Mouse (Mus musculus) forebrain, embryonic 16.5 days (tissue): Measurements from ENCODE around the gene Ssh2. TPM values are rescaled to one million over a fixed set of nuclear protein-coding genes. Genes with fewer than 3 reads are reported as not detected.

Experiments
- ATAC-seq: fragments of 200-750 bp; cut with Nextera tagmentation; 2 replicates; pipeline ENCODE4 v1.8.0; 2017; ENCODE audit warnings: mild to moderate bottlenecking, moderate library complexity
- H3K27ac ChIP-seq: fragments of 300-500 bp; sonication (generic); 2 replicates; pipeline ENCODE4 v1.5.1; 2014; ENCODE audit warnings: low read length, control low read depth
- H3K27me3 ChIP-seq: fragments of 300-500 bp; sonication (generic); replicated peaks from 2 replicates; pipeline ENCODE4 v1.6.1; 2014; ENCODE audit warnings: low read length; ENCODE audit not compliant: control insufficient read depth, insufficient read depth
- H3K36me3 ChIP-seq: fragments of 300-500 bp; sonication (generic); 2 replicates; pipeline ENCODE4 v1.6.1; 2014; ENCODE audit not compliant: control insufficient read depth, insufficient read depth
- H3K4me1 ChIP-seq: fragments of 300-500 bp; sonication (generic); replicated peaks from 2 replicates; pipeline ENCODE4 v1.6.1; 2014; ENCODE audit warnings: low read length; ENCODE audit not compliant: control insufficient read depth, insufficient read depth
- H3K4me2 ChIP-seq: fragments of 300-500 bp; sonication (generic); 2 replicates; pipeline ENCODE4 v1.6.1; 2014; ENCODE audit warnings: mild to moderate bottlenecking, low read length, control low read depth
- H3K4me3 ChIP-seq: fragments of 300-500 bp; sonication (generic); replicated peaks from 2 replicates; pipeline ENCODE4 v1.5.1; 2014; ENCODE audit warnings: mild to moderate bottlenecking, low read length, control low read depth
- H3K9ac ChIP-seq: fragments of 300-500 bp; sonication (generic); replicated peaks from 2 replicates; pipeline ENCODE4 v1.6.1; 2014; ENCODE audit warnings: low read depth, low read length, control low read depth
- H3K9me3 ChIP-seq: fragments of 300-500 bp; sonication (generic); 2 replicates; pipeline ENCODE4 v1.6.1; 2016; ENCODE audit warnings: low read length; ENCODE audit not compliant: control insufficient read depth
- WGBS: fragments of 180-500 bp; shearing (Covaris S2); extraction: QIAGEN DNeasy Blood & Tissue Kit; methylation state at CpG from one replicate; pipeline ENCODE4 v1.1.7; 2014; 5-methylcytosine and 5-hydroxymethylcytosine counted together
- polyA plus RNA-seq: library from polyadenylated mRNA; unstranded; fragments of >200 nt; fragmentation: Nextera tagmentation; extraction: Ambion mirVana; gene quantifications from 2 replicates; pipeline ENCODE4 v1.2.1, GENCODE M21; 2015

Gene Ssh2
- polyA plus RNA-seq, 1 experiment from 2014 or later = 22.1 TPM

DNA sequence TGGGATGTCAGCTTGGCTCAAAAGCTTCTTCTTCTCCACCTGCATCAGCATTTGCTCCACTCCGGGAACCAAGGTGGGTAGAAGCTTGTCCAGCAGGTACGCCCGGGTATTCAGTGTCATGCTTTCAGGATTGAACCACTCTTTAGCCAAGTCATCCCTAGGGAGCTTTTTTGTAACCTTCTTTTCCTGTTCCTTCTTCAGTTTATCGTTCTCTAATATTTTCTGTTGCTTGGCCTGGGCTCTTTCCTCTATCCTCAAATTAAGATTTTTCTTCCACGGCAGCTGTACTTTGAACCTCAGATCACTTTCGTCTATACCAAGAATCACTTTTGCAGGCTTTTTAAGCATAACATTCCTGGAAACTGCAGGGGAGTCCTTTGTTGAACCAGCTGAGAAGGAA lies 27.2 kb upstream of the Ssh2 start, which contains the start of gene Efcab5:
Gene Efcab5 (minus strand): TSS at position 101 of the 400 bp plus-strand sequence.
- Histone ChIP-seq H3K9me3 (no peaks in the 10 kb centered on the region), H3K9ac (no peak within 1 kb of the TSS), H3K27ac (no peak within 1 kb of the TSS), H3K36me3 (no peaks in the 10 kb centered on the region), H3K4me3 (no peak within 1 kb of the TSS), H3K4me1 (peaks cover 6% of the 10 kb centered on the region), H3K4me2 (no peak within 1 kb of the TSS), H3K27me3 (no peaks in the 10 kb centered on the region)
- 86% methylated on average over 6 of the region's 6 CpGs for WGBS
- ATAC-seq = no peak

DNA sequence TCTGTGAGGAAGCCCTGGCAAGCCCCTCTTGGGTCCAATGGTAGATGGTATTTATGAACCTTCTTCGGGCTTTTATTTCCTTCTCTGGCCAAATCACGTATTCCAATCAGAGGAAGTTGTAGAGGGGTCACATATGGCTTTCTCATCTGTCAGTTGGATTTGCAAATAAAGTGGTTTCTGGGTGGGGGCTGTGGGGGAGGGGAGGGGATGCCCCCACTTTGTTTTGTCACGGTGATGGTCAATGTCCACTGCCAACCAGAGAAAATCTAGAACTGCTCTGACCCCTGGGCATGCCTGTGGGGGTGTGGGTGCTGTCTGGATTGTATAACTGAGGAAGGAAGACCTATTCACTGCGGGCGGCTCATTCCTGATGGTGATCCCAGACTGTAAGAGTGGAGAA lies 22.7 kb upstream of the Ssh2 start:
- H3K4me2 ChIP-seq = no peak overlapping the region
- no peak overlapping the region for H3K4me3 ChIP-seq
- no peak for ATAC-seq
- peaks cover 20% of the 10 kb centered on the region for H3K4me1 ChIP-seq
- no peaks in the 10 kb centered on the region for H3K27me3 ChIP-seq
- 46% methylated on average over 5 of the region's 5 CpGs for WGBS
- H3K9me3 ChIP-seq = no peaks in the 10 kb centered on the region
- no peaks in the 10 kb centered on the region for H3K36me3 ChIP-seq
- H3K9ac ChIP-seq = no peak overlapping the region
- no peak overlapping the region for H3K27ac ChIP-seq

DNA sequence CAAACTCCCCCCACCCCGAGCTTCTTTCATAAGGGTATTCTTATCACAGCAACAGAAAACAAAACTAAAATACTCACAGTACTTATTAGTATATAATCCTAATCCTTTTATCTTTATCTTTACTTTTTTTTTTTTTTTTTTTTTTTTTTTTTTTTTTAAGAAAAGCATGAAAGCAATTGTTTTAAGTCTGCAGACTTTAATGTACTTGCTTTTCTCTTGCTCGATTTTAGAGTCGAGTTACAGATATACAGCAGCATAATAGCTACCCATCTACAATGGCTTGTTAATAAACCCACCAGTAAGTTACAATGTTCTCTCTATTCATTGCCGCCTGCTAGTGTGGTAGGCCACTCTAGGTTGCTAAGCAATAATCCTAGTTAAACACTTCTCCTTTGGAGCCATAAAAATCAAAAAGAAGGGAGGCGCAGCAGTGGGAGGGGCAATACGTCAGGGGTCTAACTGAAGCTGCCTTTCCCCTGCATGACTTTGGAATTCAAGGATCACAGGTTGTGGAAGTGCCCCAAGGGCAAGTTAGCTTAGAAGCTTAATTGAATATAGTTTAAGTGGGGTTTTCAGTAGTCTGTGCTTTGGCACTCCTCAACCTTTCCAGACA lies 22.0 kb upstream of the Ssh2 start:
- Histone ChIP-seq H3K4me2 (no peak overlapping the region), H3K36me3 (no peaks in the 10 kb centered on the region), H3K4me1 (peaks cover 20% of the 10 kb centered on the region), H3K9ac (no peak overlapping the region), H3K27ac (no peak overlapping the region), H3K27me3 (no peaks in the 10 kb centered on the region), H3K4me3 (no peak overlapping the region), H3K9me3 (no peaks in the 10 kb centered on the region)
- WGBS = 7% methylated on average over 6 of the region's 6 CpGs
- ATAC-seq = no peak

DNA sequence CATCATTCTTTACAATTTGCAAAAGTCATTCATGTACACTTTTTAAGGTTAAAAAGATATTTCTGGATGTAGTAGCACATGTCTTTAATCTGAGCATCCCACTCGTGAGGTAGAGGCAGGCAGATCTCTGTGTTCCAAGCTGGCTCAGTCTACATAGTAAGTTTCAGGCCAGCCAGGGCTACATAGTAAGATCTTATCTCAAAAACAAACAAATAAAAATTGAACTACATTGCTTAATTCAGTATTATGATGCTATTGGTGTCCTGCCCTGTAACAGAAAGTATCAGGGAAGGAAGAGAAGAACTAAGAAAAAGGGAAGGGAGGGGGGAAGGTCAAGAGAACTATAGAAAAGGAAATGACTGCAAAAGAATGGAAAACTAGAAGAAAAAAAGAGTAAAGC lies 21.3 kb upstream of the Ssh2 start:
- no peak for ATAC-seq
- Histone ChIP-seq H3K27me3 (no peaks in the 10 kb centered on the region), H3K9ac (no peak overlapping the region), H3K36me3 (no peaks in the 10 kb centered on the region), H3K9me3 (no peaks in the 10 kb centered on the region), H3K27ac (no peak overlapping the region), H3K4me2 (no peak overlapping the region), H3K4me1 (peaks cover 20% of the 10 kb centered on the region), H3K4me3 (no peak overlapping the region)
- 54% methylated on average over 1 of the region's 1 CpGs for WGBS

DNA sequence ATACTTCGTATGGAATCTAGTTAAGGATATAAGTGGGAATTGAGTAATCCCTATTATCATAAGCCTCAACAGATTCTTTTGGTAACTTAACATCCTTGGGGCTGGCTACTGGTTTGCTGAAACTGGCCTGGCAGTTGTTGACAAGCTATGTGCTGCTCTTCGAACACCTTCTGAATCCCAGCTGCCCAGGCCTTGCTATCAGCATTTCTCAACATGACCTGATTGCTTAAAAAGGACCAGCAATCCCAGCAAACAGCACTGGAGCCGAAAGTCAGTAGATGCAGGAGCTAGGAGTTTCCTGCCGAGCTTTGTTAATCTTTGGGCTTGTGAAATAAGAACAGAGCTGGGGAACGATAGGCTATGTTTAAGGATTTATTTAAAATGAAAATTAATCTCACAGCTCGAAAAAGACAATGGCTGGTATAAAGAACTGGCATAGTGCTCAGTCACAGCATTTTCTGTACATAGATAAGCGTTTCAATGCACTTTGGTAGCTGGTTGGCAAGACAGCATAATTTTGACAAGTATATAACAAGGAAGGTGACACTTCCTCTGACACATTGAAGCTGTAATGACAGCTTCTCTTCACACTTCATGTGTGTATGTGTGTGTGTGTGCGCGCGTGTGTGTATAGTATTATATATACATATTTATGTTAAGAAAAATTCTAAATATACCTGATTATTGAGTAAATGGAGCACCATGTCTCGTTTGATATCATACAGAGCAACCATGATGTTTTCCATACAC lies 20.6 kb upstream of the Ssh2 start:
- peaks cover 20% of the 10 kb centered on the region for H3K4me1 ChIP-seq
- no peak overlapping the region for H3K27ac ChIP-seq
- H3K9me3 ChIP-seq = no peaks in the 10 kb centered on the region
- WGBS = 58% methylated on average over 11 of the region's 11 CpGs
- no peaks in the 10 kb centered on the region for H3K36me3 ChIP-seq
- no peak overlapping the region for H3K9ac ChIP-seq
- no peaks in the 10 kb centered on the region for H3K27me3 ChIP-seq
- no peak overlapping the region for H3K4me2 ChIP-seq
- no peak overlapping the region for H3K4me3 ChIP-seq
- ATAC-seq = no peak

DNA sequence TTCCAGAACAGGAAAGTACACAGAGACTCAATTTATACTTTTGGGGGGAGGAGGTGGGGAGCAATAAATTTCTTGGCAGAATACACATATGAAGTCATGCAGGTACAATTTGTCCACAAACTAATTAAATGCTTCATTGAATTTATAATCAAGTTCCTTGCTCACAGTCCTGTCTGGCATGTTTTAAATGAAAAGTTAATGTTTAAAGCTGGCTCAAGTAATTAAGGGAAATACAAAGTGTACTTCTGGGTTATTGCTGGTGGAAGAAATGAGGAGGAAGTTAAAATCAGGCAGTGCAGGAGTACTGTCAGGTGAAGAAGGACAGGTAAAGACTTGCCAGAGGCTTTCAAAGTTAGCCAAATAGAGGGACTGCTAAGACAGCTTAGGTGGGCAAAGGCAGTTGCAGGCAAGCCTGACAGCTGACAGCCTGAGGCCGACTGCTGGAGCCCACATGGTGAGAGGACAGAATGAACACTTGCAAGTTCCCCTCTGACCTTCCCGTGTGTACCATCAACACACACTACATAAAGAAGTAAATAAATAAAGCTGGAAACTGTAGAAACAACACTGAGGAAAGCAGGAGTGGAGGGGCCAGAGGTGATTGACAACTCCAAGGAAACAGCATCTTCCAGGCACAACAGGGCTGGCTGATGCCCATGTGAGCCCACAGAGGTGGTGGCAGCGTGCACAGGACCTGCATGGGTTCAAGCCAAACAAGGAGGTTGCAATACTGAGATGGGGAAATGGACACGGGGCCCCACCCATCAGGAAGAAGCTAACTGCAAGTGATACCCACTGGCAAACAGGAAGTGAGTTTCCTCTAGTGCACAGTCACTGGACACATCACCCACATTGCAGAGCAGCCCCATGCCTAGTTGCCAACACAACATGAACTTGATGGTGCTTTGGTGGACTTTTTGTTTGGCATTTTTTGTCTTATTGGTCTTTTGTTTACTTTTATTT lies 19.6 kb upstream of the Ssh2 start:
- no peak overlapping the region for H3K9ac ChIP-seq
- no peak overlapping the region for H3K4me3 ChIP-seq
- no peaks in the 10 kb centered on the region for H3K27me3 ChIP-seq
- 25% methylated on average over 4 of the region's 4 CpGs for WGBS
- H3K27ac ChIP-seq = no peak overlapping the region
- H3K36me3 ChIP-seq = no peaks in the 10 kb centered on the region
- H3K4me2 ChIP-seq = no peak overlapping the region
- H3K4me1 ChIP-seq = peaks cover 20% of the 10 kb centered on the region
- no peak for ATAC-seq
- H3K9me3 ChIP-seq = no peaks in the 10 kb centered on the region

DNA sequence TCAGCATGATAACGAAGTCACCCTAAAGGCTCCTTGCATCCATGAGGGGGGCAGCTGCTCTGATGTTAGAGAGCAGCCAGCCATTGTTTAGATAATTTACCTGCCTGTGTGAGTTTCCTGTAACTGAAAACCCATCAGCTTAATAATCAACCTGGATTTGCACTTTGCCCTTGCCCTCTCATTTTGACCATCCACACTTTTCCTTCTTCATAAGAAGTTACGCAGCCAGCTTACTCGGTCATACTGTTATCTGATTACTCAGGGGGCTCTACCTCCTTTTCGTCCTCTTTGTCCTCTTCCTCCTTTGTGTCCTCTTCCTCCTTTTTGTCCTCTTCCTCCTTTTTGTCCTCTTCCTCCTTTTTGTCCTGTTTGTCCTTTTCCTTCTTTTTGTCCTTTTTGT lies 16.5 kb upstream of the Ssh2 start:
- Histone ChIP-seq H3K4me1 (peaks cover 11% of the 10 kb centered on the region), H3K9me3 (no peaks in the 10 kb centered on the region), H3K36me3 (no peaks in the 10 kb centered on the region), H3K27me3 (no peaks in the 10 kb centered on the region), H3K4me2 (no peak overlapping the region), H3K27ac (no peak overlapping the region), H3K9ac (no peak overlapping the region), H3K4me3 (no peak overlapping the region)
- ATAC-seq = no peak
- 41% methylated on average over 4 of the region's 4 CpGs for WGBS

DNA sequence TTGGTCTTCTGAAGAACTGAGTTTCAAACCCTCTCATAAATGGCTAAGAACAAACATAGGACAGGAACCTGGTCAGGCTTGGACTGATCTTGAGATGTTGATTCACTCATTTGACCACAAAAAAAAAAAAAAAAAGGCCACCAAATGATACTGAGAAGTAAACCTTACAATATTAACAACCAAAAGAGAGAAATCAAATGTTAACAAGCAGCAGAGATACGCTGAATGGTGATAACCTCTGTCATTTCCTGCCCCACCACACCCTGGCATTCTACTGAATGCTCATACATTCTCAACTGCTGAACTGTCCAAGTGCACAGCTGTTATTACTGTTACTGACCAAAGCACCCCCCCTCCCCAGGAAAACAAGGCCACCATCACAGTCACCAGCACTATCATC lies 15.4 kb upstream of the Ssh2 start:
- no peak overlapping the region for H3K9ac ChIP-seq
- 88% methylated on average over 1 of the region's 1 CpGs for WGBS
- no peaks in the 10 kb centered on the region for H3K36me3 ChIP-seq
- no peak overlapping the region for H3K4me3 ChIP-seq
- H3K27me3 ChIP-seq = no peaks in the 10 kb centered on the region
- no peak overlapping the region for H3K4me2 ChIP-seq
- peaks cover 6% of the 10 kb centered on the region; the same call in 1 of the 2 replicates for H3K4me1 ChIP-seq
- no peak overlapping the region for H3K27ac ChIP-seq
- no peaks in the 10 kb centered on the region for H3K9me3 ChIP-seq
- ATAC-seq = no peak

DNA sequence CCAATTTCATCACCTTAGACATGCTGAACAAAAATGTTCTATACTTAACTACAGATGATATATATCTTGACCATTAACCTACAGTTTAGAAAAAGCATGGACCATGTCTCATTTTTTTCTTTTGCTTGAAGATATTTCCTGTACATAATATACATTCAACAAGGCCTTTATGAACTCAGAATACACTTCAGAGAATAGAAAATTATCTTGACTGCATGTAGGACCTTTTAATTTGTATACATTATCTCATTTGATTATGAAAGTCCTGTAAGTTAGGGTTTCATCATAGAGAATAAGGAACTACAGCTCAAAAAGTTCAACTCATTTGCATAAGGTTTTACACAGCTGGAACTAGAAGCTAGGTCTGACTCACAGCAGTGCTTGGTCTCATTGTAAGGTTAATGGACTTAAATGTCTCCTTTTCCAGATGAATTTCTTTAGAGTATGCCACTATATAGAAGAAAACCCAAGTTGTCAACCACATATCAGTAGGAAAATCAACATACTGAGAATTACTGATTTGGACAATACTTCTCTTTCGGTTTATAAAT lies 1.9 kb upstream of the Ssh2 start:
- WGBS = 93% methylated on average over 1 of the region's 1 CpGs
- no peak overlapping the region for H3K9ac ChIP-seq
- no peaks in the 10 kb centered on the region for H3K9me3 ChIP-seq
- H3K4me1 ChIP-seq = peaks cover 10% of the 10 kb centered on the region
- H3K4me2 ChIP-seq = no peak overlapping the region
- H3K36me3 ChIP-seq = no peaks in the 10 kb centered on the region
- H3K27ac ChIP-seq = no peak overlapping the region
- no peak overlapping the region for H3K4me3 ChIP-seq
- ATAC-seq = no peak
- H3K27me3 ChIP-seq = no peaks in the 10 kb centered on the region
